Mouse (Mus musculus): ENCODE measurements around the gene Gm49354.
"Not testable (repeated sequence)": the region's sequence is repeated elsewhere in the genome, so short reads cannot be mapped to it uniquely, and the experiment has no call there.

The Gm49354 gene

GRCm38 (mm10) chr13:59766786-59767515 lies 15.1 kb downstream of the Gm49354 start:
- no peak for DNase-seq

GRCm38 (mm10) chr13:59762791-59763190 lies 19.3 kb downstream of the Gm49354 start:
- no peak for DNase-seq

- no peak for DNase-seq
These were observed 25.1 kb downstream of the Gm49354 start for GRCm38 (mm10) chr13:59756906-59757305.

- no peak for DNase-seq
These were observed 31.7 kb downstream of the Gm49354 start for GRCm38 (mm10) chr13:59750310-59750709.

GRCm38 (mm10) chr13:59746711-59747110 lies 35.3 kb downstream of the Gm49354 start, which contains the start of gene 1700014D04Rik:
Gene 1700014D04Rik (minus strand): TSS chr13:59746752.
- DNase-seq = no peak

GRCm38 (mm10) chr13:59746164-59746563 lies 35.9 kb downstream of the Gm49354 start:
- DNase-seq = no peak

- DNase-seq = no peak
These were observed 36.6 kb downstream of the Gm49354 start for GRCm38 (mm10) chr13:59745462-59745861.

GRCm38 (mm10) chr13:59741697-59742096 lies 40.3 kb downstream of the Gm49354 start:
- DNase-seq = no peak

GRCm38 (mm10) chr13:59741096-59741495 lies 40.9 kb downstream of the Gm49354 start:
- no peak for DNase-seq

GRCm38 (mm10) chr13:59739397-59739796 lies 42.6 kb downstream of the Gm49354 start:
- DNase-seq = no peak

GRCm38 (mm10) chr13:59738455-59738854 lies 43.6 kb downstream of the Gm49354 start:
- DNase-seq = no peak

GRCm38 (mm10) chr13:59735190-59735589 lies 46.9 kb downstream of the Gm49354 start:
- no peak for DNase-seq

- not testable (repeated sequence) for DNase-seq
These were observed 47.7 kb downstream of the Gm49354 start for GRCm38 (mm10) chr13:59734347-59734746.

- DNase-seq = no peak
These were observed 48.1 kb downstream of the Gm49354 start for GRCm38 (mm10) chr13:59733936-59734335.

- no peak for DNase-seq
These were observed 50.4 kb downstream of the Gm49354 start, which contains the start of gene Spata31d1d for GRCm38 (mm10) chr13:59731652-59732051. Gene Spata31d1d (minus strand): TSS chr13:59731752.

GRCm38 (mm10) chr13:59728378-59729093 lies 53.5 kb downstream of the Gm49354 start:
- peak; percentile 84 to 86 for DNase-seq

GRCm38 (mm10) chr13:59726139-59726867 lies 55.7 kb downstream of the Gm49354 start:
- DNase-seq = no peak

GRCm38 (mm10) chr13:59722089-59722488 lies 60.0 kb downstream of the Gm49354 start:
- not testable (repeated sequence) for DNase-seq

GRCm38 (mm10) chr13:59719475-59719874 lies 62.6 kb downstream of the Gm49354 start:
- DNase-seq = no peak

- not testable (repeated sequence) for DNase-seq
These were observed 63.1 kb downstream of the Gm49354 start for GRCm38 (mm10) chr13:59718857-59719440.

GRCm38 (mm10) chr13:59713710-59714109 lies 68.3 kb downstream of the Gm49354 start:
- no peak for DNase-seq

- not testable (repeated sequence) for DNase-seq
These were observed 70.1 kb downstream of the Gm49354 start, which contains the start of gene Spata31d1b for GRCm38 (mm10) chr13:59711984-59712383. Gene Spata31d1b (plus strand): TSS chr13:59712284.

- no peak for DNase-seq
These were observed 71.8 kb downstream of the Gm49354 start, which contains the start of gene Spata31d1a for GRCm38 (mm10) chr13:59710230-59710629. Gene Spata31d1a (minus strand): TSS chr13:59710330.

Measured in cerebellum, postnatal 36 days (tissue).